Mouse (Mus musculus) skeletal muscle tissue, adult 2 months (tissue): ENCODE results near the gene Pofut2.
"Not testable (repeated sequence)": the region's sequence is repeated elsewhere in the genome, so short reads cannot be mapped to it uniquely, and the experiment has no call there.

Experiments
- DNase-seq: peaks from one replicate; pipeline ENCODE4 v3.0.0-alpha.2; 2012; ENCODE audit warnings: low read depth, low spot score

Gene Pofut2

GRCm38 (mm10) chr10:77266281-77266680 is 7.3 kb downstream of the Pofut2 start:
- peak; percentile 34 for DNase-seq

GRCm38 (mm10) chr10:77267027-77267426 is 8.0 kb downstream of the Pofut2 start:
- no peak for DNase-seq

- no peak for DNase-seq
These were observed 10.1 kb downstream of the Pofut2 start for GRCm38 (mm10) chr10:77269129-77269528.

GRCm38 (mm10) chr10:77272980-77273730 is 14.1 kb downstream of the Pofut2 start:
- no peak for DNase-seq

GRCm38 (mm10) chr10:77273798-77274197 is 14.8 kb downstream of the Pofut2 start:
- no peak for DNase-seq

- not testable (repeated sequence) for DNase-seq
These were observed 23.1 kb downstream of the Pofut2 start for GRCm38 (mm10) chr10:77282085-77282484.

- peak; percentile 70 for DNase-seq
These were observed 23.8 kb downstream of the Pofut2 start for GRCm38 (mm10) chr10:77282822-77283221.

GRCm38 (mm10) chr10:77284832-77285231 is 25.8 kb downstream of the Pofut2 start:
- DNase-seq = no peak

- DNase-seq = no peak
These were observed 28.6 kb downstream of the Pofut2 start for GRCm38 (mm10) chr10:77287626-77288025.

GRCm38 (mm10) chr10:77288639-77289195 is 29.7 kb downstream of the Pofut2 start:
- DNase-seq = no peak

GRCm38 (mm10) chr10:77289559-77289958 is 30.5 kb downstream of the Pofut2 start:
- DNase-seq = no peak

- no peak for DNase-seq
These were observed 31.8 kb downstream of the Pofut2 start for GRCm38 (mm10) chr10:77290624-77291366.

- DNase-seq = no peak
These were observed 35.7 kb downstream of the Pofut2 start for GRCm38 (mm10) chr10:77294691-77295090.

GRCm38 (mm10) chr10:77298621-77299020 is 39.6 kb downstream of the Pofut2 start:
- no peak for DNase-seq

GRCm38 (mm10) chr10:77299194-77299593 is 40.2 kb downstream of the Pofut2 start:
- DNase-seq = no peak

GRCm38 (mm10) chr10:77300237-77300933 is 41.4 kb downstream of the Pofut2 start:
- DNase-seq = no peak

GRCm38 (mm10) chr10:77300934-77301297 is 41.9 kb downstream of the Pofut2 start:
- DNase-seq = no peak

GRCm38 (mm10) chr10:77304362-77304761 is 45.3 kb downstream of the Pofut2 start:
- DNase-seq = no peak

- no peak for DNase-seq
These were observed 46.0 kb downstream of the Pofut2 start for GRCm38 (mm10) chr10:77304840-77305533.

- no peak for DNase-seq
These were observed 46.7 kb downstream of the Pofut2 start for GRCm38 (mm10) chr10:77305766-77306165.

- DNase-seq = no peak
These were observed 50.0 kb downstream of the Pofut2 start for GRCm38 (mm10) chr10:77308978-77309377.
